Mouse (Mus musculus) c-Kit-positive CD71-positive TER-119-positive erythroid progenitor cells, embryonic 14.5 days (primary cell): ENCODE data around the gene S1pr4.

Experiments used
- DNase-seq: peaks from one replicate; pipeline ENCODE4 v3.0.0-alpha.2; 2013; ENCODE audit warnings: low spot score

S1pr4 gene

DNA sequence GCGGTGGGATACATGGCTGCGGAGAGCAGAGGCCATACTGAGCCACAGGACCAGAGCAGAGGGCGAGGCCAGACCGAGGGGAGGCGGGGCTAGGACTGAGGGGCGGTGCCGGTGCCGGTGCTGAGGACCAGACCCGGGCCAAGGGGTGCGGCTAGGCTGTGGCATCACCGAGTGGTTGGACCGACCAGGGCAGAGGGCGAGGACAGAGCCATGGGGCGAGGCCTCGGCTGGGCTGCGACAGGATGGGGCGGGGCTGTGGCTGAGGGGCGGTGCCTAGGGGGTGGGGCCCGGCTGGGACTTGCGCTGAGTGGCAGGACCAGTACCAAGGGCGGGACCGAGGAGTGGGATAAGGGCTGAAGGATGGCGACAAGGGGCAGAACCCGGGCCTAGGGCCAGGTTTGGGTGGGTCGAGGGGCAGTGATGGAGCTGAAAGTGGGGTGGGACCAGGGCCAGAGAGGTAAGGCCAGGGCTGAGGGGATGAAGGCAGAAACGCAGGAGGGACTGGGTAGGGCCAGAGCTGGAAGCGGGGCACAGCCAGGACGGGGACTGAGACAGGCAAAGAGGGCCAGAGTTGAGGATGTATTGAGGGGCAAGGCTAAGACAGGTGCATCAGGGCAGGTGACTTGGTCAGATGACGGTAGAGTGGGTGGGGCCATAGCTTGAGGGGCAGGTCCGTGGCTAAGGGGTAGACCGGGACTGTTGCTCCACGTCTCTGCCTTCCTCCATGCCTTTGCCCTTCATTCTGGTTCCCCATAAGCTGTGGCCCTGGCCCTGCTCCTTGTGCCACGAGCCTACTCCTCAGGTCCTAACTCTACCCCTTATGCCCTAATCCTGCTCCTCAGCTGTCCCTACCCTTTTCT lies 35.3 kb downstream of the S1pr4 start:
- peak; percentile 60 for DNase-seq

DNA sequence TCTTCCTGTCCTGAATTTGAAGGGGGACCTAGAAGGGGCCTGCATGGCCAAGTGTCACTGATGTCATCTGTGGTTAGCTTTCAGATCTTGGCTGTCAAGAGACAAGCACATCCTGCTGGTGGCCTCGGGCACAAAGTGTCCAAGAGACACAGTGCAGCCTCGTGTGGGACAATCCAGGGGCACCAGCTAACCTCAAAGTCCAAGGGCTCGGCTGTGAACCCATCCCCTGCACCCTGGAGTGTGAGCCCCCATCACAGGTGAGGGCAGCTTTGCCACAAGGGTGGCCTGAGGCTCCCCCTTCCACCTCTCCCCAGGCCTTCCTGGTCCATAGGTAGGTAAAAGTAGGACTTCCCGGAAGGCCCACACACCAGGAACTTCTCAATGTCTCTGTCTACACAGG lies 36.4 kb downstream of the S1pr4 start:
- DNase-seq, result no peak

DNA sequence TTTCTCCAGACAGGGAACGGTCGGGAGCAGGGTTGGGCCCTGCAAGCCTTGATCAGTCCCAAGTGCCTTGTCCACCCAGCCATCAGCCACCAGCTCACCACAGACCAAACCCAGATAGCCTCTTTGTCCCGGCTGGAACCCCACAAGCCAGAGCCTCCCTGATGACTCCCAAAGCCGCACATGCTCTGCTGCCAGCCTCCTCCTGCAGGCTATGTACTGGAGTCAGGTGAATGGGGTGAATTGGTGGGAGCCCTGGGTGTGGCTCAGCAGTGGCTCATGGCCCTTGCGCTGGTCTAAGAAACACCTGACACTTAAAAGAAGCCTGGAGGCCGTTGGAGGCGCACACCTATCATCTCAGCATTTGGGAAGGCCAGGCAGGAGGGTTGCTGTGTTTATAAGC lies 37.0 kb downstream of the S1pr4 start:
- DNase-seq, result no peak

DNA sequence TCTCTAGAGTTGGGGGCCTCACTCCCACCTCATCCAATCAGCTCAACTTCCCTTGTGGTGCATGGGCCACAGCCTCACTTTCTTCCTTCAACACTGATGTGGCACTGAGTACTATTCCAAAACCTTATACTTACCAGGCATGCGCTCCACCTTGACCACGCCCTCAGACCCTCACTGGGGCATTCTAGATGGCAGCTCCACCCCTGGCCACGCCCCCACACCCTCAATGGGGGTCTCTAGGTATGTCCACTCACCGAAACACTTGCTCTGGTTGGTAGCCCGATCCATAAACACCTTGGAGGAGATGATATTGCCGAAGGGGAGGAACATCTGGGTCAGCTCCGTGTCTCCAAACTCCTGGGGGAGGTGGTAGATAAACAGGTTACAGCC lies 37.5 kb downstream of the S1pr4 start:
- DNase-seq, result no peak

DNA sequence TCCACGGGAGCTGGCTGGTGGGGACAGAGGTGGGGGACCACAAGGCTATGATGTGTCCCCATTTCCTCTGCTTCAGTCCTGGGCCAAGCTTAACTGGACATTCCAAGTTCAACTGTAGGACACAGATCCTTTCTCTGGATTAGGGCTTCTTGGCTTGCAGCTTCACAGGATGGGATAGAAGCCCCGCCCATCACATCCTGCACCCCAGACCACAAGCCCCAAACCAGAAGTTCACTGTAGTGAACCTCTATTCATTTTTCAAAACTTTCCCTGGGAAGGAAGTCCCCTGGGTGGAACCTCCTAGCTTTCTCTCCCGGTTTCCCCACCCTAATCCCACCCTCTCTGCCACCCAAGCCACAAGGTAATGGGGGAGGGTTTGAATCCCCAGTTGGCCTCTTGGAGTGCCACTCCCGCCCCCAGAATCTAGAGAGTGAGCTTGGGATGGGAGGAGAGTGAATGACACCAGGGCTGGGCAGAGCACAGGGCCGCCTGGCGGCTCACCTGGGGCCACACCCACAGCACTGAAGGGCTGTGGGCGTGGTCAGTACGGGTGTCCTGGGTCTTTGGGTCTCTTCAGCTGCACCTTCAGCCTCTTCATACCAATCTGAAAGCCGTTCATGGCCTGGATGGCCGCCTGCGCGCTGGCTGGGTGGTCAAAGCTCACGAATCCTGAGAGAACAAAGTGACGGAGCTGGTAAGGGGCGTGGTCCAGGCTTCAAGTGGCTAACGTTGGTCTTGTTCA lies 38.1 kb downstream of the S1pr4 start:
- DNase-seq, result no peak

DNA sequence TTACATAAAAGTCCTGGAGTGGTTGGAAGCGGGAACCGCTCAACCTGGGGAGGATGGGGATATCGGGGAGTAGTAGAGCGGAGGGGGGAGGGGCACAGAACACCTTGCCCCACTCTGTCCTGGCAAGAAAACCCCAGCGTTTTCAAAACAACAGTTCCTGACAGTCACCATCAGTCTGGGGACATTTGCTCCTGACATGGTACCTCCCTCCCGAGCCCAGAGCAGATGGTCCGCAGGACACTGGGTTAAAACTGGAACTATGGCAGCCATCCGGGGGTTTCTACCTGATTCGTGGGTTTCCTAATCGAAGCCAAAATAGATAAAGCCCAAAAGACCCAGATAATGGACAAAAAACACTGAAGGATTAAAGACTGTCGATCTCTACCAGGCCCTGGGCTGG lies 39.0 kb downstream of the S1pr4 start:
- no peak for DNase-seq

DNA sequence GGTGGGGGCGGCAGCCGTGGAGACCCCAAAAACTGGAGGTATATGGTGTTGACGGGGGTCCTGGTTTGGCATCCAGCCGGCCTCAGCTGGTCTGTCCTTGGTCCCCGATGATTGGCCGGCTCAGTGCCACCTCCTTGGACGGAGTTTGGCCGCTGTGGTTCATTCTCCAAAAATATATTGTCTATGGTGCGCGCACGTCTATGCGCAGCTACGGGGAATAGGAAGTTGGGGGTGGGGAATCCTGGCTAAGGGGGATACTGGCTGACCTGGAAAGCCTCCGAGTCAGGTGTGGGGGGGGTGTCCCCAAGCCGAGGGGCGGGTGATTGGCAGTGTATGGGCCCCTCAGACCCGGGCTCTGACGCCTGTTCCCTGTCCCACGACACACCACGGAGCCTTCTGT lies 39.5 kb downstream of the S1pr4 start:
- no peak for DNase-seq

DNA sequence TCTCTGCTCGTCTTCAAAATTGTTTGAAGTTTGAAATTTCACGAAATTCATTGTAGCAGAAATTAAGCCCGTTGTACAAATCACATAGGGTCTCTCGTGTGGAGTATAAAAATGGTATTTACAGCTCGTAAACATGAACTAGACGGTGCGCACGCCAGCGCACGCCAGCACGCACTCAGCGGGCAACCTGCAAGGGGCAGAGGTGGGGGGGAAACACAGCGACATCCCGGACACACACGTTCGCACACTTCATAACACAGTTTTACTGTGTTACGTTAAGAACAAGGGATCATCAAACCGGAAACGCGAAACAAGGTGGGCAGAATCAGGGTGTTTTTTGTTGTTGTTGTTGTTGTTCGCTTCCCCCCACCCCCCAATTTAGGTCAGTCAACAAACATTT lies 40.5 kb downstream of the S1pr4 start:
- no peak for DNase-seq

DNA sequence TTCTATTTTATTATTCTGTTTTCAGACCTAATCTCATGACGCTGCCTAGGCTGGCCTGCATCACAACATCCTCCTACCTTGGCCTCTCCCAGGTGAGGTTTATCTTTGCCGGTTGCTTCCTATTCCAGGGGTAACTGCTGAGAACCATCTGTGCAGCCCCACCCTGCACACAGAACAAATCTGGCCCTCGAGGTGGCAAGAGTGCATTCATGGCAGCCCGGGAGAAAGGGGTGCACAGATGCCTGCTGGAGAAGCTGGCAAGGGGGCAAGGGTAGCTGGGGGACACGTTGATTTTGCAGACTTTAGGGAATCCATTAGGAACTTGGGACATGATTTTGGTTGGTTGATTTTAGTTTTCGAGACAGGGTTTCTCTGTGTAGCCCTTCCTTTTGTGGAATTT lies 41.7 kb downstream of the S1pr4 start:
- no peak for DNase-seq

DNA sequence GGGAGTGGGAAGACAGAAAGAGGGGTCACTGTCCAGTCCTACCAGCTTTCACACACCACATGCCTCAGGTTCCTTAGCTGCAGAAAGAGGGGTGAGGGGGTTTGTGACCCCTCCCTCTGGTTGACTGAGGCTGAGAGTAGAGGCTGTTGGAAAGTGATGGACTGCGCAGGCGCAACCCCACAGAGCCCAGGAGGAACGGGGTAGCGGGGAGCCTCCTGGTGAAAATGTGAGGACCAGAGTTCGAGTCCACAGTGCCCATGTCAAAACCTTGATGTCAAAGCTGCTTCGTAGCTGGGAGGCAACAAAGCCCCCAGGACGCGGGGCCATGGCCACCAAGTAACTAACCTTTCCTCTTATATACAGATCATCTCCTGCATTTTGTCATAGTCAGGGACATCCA lies 42.3 kb downstream of the S1pr4 start:
- DNase-seq, result no peak

DNA sequence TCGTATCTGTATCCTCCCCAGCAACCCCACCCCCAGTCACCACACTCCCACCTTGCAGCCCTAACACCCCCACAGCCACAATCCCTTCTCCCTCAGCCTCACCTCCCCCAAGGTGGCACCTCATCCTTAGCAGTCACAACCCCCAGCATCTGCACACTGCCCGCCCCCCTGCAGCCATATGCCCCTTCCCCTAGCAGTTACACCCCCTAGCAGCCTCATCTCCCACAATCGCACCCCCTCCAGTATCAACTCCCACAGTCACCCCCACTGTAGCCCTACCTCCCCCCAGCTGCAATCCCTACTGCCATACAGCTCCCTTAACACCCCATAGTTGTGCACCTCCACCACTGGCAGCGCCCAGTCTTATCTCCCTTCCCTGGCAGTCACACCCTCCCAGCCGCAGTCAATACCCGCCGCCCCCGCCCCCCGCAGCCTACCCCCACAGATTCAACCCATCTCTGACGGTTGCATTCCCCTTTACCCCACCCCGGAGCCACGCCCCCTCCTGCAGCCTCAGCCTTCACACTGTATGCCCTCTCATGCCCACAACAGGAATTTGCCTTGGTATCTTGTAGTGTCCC lies 42.9 kb downstream of the S1pr4 start:
- DNase-seq, result no peak

DNA sequence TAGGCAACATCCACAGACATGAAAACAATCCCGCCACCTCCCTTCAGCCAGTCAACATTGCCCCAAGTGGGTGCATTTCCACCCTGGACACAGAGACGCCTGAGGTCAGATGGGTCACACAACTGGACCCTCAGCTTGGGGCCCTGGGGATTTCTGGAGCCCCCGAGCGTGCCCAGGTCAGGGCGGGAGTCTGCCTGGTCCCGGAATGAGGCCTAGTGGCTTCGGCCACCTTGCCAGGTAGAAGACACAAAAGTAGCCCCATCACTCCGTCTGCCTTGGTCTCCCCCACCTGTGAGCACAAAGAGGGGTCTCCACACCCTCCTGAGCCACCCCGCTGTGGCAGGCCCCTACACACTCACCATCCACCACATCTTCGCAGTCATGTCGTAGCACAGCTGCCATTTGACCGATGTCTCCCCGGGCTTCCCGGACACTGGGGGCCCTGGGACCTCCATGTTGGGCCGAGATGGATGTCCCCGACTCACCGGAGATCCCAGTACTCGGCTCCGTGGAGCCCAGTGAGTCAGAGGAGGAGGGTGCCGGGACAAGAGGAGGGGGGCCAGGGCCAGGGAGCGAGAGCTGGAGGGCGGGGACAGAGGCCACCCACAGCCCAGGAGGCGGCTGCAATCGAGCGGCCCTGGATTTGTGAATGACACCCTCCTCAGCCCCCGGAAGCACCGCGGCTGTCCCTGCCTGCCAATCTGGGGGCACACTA lies 44.6 kb downstream of the S1pr4 start, which contains the start of gene Nfic:
Gene Nfic, minus strand, starts transcription at position 455 of the 715 bp plus-strand sequence.
- no peak for DNase-seq

DNA sequence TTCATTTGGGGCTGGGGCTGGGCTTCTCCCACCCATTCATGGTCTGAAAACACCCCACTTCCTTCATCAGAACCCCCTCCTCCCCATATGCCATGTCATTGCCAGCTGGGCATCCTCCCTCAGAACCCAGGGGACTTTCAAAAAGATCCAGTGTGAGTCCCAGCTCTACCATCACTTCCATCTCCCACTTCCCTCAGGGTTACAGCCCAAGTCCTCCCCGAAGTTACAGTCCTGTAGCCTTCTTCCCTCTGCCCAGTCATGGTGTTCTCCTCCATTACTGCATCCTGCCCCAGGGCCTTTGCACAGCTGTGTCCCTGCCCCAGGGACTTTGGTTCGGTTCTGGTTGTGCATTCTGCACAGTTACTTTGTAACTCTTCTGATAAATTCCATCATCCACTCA lies 45.8 kb downstream of the S1pr4 start:
- no peak for DNase-seq

DNA sequence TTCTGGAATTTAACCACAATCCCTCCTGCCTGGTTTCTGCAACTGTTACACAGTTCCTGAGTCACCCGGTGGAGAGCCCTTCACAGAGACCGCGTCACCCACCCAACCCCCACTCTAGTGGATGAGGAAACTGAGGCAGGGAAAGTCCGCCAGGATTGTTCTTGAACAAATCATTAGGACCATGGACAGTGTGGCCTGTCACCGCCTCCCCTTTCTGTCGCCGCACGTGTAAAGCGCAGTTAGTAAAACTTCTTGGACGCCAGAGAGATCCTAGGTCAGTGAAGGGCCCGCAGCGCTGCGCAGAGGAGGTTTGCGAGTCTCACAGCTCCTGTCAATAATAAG lies 47.0 kb downstream of the S1pr4 start:
- no peak for DNase-seq

DNA sequence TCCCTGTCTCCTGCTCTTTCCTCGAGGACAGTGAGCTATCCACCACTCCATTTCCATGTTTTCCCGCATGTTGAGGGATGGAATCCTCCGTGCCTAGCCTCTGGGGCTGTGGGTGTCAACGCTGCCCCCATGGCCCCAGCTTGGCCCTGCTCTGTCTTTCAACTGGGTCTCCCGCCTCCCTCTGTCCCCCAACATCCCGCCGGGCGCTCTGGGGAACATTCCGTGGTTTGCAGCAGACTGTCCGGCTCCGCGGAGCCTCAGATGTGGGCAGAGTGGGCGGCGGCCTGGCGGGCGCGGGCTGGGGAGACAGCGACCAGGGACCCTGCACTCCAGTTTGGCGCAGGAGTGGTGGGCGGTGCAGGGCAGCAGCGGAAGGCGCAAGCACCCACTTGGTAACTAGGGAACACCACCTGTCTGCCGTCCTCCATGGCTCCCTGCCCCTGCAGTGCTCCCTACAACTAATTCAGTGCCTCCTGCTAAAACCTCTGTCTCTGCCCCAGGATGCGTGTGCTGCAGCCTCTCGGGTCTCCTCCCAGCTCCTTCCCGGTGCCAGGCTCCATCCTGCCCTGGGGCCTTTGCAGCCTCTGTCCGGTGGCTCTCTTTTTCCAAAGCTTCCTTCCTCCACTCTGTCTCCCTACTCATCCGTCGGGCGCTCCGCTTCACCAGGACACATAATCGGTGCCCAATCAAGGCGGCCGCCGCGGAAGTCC lies 47.5 kb downstream of the S1pr4 start:
- DNase-seq, result no peak

DNA sequence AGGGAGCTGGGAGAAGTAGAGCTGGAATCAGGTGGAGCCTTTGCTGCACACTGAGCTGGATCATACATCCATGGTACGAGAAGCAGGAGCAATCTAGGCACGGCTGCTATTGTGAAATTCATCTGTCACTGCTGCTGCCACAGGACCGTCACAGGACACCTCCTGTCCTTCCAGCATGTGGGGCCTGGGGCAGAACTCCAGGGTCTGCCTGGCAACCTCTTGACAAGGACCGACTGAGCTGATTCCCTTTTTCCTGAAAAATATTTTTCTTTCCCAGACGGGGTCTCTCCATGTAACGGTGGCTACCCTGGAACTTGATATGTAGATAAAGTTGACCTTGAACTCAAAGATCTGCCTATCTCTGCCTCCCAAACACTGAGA lies 48.6 kb downstream of the S1pr4 start:
- no peak for DNase-seq

DNA sequence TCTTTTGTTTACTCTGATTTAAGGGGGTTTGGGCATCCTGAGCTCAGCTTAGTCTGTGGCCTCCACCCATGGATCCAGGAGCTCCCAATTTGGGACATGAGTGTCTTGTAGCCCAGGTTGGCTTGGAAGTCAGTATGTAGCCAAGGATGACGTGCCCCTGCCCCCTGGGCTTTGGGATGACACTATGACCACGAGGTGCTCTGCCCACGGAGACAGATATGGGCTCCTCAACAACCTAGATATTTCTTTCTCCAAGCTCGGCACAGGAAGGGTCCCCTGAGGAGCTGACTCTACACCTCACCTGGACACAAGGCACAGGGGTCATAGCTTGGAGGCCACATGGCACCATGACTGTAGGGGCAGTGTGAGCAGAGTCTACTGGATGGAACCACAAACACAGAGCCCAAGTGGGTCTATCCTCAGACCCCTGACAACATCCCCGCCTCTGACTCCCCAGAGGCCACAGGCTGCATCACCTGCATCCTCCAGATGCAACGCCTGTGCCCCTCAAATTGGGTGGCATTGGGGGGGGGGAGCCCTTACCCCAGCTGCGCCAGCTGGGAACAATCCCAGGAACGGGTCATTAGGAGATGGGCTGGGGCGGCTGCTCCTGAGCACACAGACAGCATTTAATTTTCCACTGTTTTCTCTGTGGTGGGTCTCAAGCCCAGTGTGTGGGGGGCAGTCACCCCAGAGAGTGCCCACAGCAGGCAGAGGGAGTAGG lies 49.1 kb downstream of the S1pr4 start:
- no peak for DNase-seq

DNA sequence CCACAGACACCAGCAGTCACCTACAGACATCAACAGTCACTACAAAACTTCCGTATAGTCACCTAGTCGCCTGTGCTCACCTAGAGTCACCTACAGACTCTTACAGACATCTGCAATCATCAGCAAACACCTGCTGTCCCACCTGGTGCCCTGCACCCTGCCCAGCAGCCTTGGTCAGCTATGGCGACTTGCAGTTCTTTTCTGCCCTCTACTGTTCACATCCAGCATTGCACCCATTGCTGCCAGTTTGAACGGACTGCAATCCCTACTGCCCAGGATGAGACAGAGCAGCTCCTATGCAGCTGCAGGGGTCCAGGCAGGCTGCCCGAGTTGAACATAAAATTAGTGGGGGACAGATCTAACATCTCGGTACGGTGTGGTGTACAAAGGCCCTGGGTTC lies 49.8 kb downstream of the S1pr4 start:
- DNase-seq, result peak; percentile 77
